Mouse (Mus musculus) liver, embryonic 16.5 days (tissue): ENCODE measurements around the gene Apbb1ip. TPM values are rescaled to one million over a fixed set of nuclear protein-coding genes. Genes with fewer than 3 reads are reported as not detected.
"Not testable (repeated sequence)": the region's sequence is repeated elsewhere in the genome, so short reads cannot be mapped to it uniquely, and the experiment has no call there.

Experiments
- ATAC-seq: fragments of 200-750 bp; cut with Nextera tagmentation; 2 replicates; pipeline ENCODE4 v1.8.0; 2017; ENCODE audit warnings: low read depth, mild to moderate bottlenecking, moderate number of reproducible peaks, moderate library complexity
- H3K27ac ChIP-seq: fragments of 300-500 bp; sonication (generic); 2 replicates; pipeline ENCODE4 v1.5.1; 2014; ENCODE audit warnings: mild to moderate bottlenecking, low read length
- H3K27me3 ChIP-seq: fragments of 300-500 bp; sonication (generic); 2 replicates; pipeline ENCODE4 v1.6.1; 2014; ENCODE audit warnings: low read depth, low read length, mixed read lengths; ENCODE audit not compliant: control insufficient read depth, insufficient read depth
- H3K36me3 ChIP-seq: fragments of 300-500 bp; sonication (generic); 2 replicates; pipeline ENCODE4 v1.6.1; 2014; ENCODE audit warnings: mild to moderate bottlenecking; ENCODE audit not compliant: control insufficient read depth, insufficient read depth
- H3K4me1 ChIP-seq: fragments of 300-500 bp; sonication (generic); 2 replicates; pipeline ENCODE4 v1.6.1; 2014; ENCODE audit warnings: low read depth, low read length, mixed read lengths; ENCODE audit not compliant: control insufficient read depth
- H3K4me2 ChIP-seq: fragments of 300-500 bp; sonication (generic); 2 replicates; pipeline ENCODE4 v1.6.1; 2014; ENCODE audit warnings: low read depth, low read length, mixed read lengths
- H3K4me3 ChIP-seq: fragments of 300-500 bp; sonication (generic); 2 replicates; pipeline ENCODE4 v1.5.1; 2014; ENCODE audit warnings: low read depth, mild to moderate bottlenecking, low read length
- H3K9ac ChIP-seq: fragments of 300-500 bp; sonication (generic); 2 replicates; pipeline ENCODE4 v1.6.1; 2014; ENCODE audit warnings: low read depth, low read length
- H3K9me3 ChIP-seq: fragments of 300-500 bp; sonication (generic); replicated peaks from 2 replicates; pipeline ENCODE4 v1.6.1; 2016; ENCODE audit warnings: low read length; ENCODE audit not compliant: control insufficient read depth
- WGBS: fragments of 180-500 bp; shearing (Covaris S2); extraction: QIAGEN DNeasy Blood & Tissue Kit; methylation state at CpG from one replicate; pipeline ENCODE4 v1.1.7; 2014; ENCODE audit not compliant: insufficient replicate concordance; 5-methylcytosine and 5-hydroxymethylcytosine counted together
- polyA plus RNA-seq: library from polyadenylated mRNA; unstranded; fragments of >200 nt; fragmentation: Nextera tagmentation; extraction: Ambion mirVana; gene quantifications from 2 replicates; pipeline ENCODE4 v1.2.1, GENCODE M21; 2015

Gene Apbb1ip
- polyA plus RNA-seq, 1 experiment from 2014 or later, result 9.4 TPM

- no peaks in the 10 kb centered on the region for H3K27me3 ChIP-seq
- no peaks in the 10 kb centered on the region for H3K36me3 ChIP-seq
- H3K4me1 ChIP-seq, result no peaks in the 10 kb centered on the region
- no peak overlapping the region for H3K4me2 ChIP-seq
- no peaks in the 10 kb centered on the region for H3K9me3 ChIP-seq
- H3K27ac ChIP-seq, result no peak overlapping the region
- H3K4me3 ChIP-seq, result no peak overlapping the region
- H3K9ac ChIP-seq, result no peak overlapping the region
- 73% methylated on average over 10 of the region's 10 CpGs for WGBS
- no peak for ATAC-seq
Measured at GRCm38 (mm10) chr2:22874628-22875027, 100.7 kb downstream of the Apbb1ip start.

- Histone ChIP-seq H3K4me3 (no peak overlapping the region), H3K4me1 (no peaks in the 10 kb centered on the region), H3K27ac (no peak overlapping the region), H3K9me3 (no peaks in the 10 kb centered on the region), H3K27me3 (no peaks in the 10 kb centered on the region), H3K4me2 (no peak overlapping the region), H3K36me3 (no peaks in the 10 kb centered on the region), H3K9ac (no peak overlapping the region)
- no peak for ATAC-seq
- 75% methylated on average over 3 of the region's 3 CpGs for WGBS
Measured at GRCm38 (mm10) chr2:22876614-22877013, 102.7 kb downstream of the Apbb1ip start.

- Histone ChIP-seq H3K27ac (no peak overlapping the region), H3K27me3 (no peaks in the 10 kb centered on the region), H3K4me1 (no peaks in the 10 kb centered on the region), H3K4me3 (no peak overlapping the region), H3K4me2 (no peak overlapping the region), H3K9ac (no peak overlapping the region), H3K9me3 (no peaks in the 10 kb centered on the region), H3K36me3 (no peaks in the 10 kb centered on the region)
- WGBS, result 29% methylated on average over 1 of the region's 1 CpGs
- no peak for ATAC-seq
Measured at GRCm38 (mm10) chr2:22878781-22879180, 104.9 kb downstream of the Apbb1ip start.

- H3K36me3 ChIP-seq, H3K27ac ChIP-seq, H3K4me3 ChIP-seq, H3K4me2 ChIP-seq, H3K4me1 ChIP-seq, H3K9ac ChIP-seq, H3K27me3 ChIP-seq, ATAC-seq, H3K9me3 ChIP-seq: not testable (repeated sequence)
- WGBS, result 62% methylated on average over 3 of the region's 3 CpGs
Measured at GRCm38 (mm10) chr2:22880726-22881125, 106.8 kb downstream of the Apbb1ip start.

- peak overlapping the region; percentile 80 for H3K4me2 ChIP-seq
- WGBS, result 12% methylated on average over 9 of the region's 9 CpGs
- no peaks in the 10 kb centered on the region for H3K27me3 ChIP-seq
- H3K36me3 ChIP-seq, result no peaks in the 10 kb centered on the region
- no peak for ATAC-seq
- peaks cover 4% of the 10 kb centered on the region for H3K4me1 ChIP-seq
- peak overlapping the region; percentile 87 for H3K27ac ChIP-seq
- H3K9ac ChIP-seq, result peak overlapping the region; percentile 77
- H3K4me3 ChIP-seq, result peak overlapping the region; percentile 80
- no peaks in the 10 kb centered on the region for H3K9me3 ChIP-seq
Measured at GRCm38 (mm10) chr2:22894932-22895281, 121.0 kb downstream of the Apbb1ip start.

- H3K27me3 ChIP-seq, result no peaks in the 10 kb centered on the region
- H3K27ac ChIP-seq, result peak within 1 kb of the TSS; percentile 87
- under 1% methylated on average over 81 of the region's 81 CpGs for WGBS
- H3K9me3 ChIP-seq, result no peaks in the 10 kb centered on the region
- peak within 1 kb of the TSS; percentile 80 for H3K4me2 ChIP-seq
- H3K4me3 ChIP-seq, result peak within 1 kb of the TSS; percentile 80
- H3K36me3 ChIP-seq, result no peaks in the 10 kb centered on the region
- peaks cover 4% of the 10 kb centered on the region for H3K4me1 ChIP-seq
- H3K9ac ChIP-seq, result peak within 1 kb of the TSS; percentile 77
- peak; percentile 99 for ATAC-seq
Measured at GRCm38 (mm10) chr2:22895282-22896273, 121.7 kb downstream of the Apbb1ip start, which contains the start of gene Pdss1. TSS of gene Pdss1 (plus strand) at chr2:22895522.

GRCm38 (mm10) chr2:22903947-22904346 lies 130.1 kb downstream of the Apbb1ip start:
- 32% methylated on average over 3 of the region's 3 CpGs for WGBS
- peaks cover 3% of the 10 kb centered on the region; the same call in 1 of the 2 replicates for H3K4me1 ChIP-seq
- peak; percentile 43 for ATAC-seq
- H3K36me3 ChIP-seq, result peaks cover 3% of the 10 kb centered on the region
- no peaks in the 10 kb centered on the region for H3K9me3 ChIP-seq
- H3K27me3 ChIP-seq, result no peaks in the 10 kb centered on the region
- no peak overlapping the region for H3K4me3 ChIP-seq
- H3K4me2 ChIP-seq, result no peak overlapping the region
- no peak overlapping the region for H3K9ac ChIP-seq
- no peak overlapping the region for H3K27ac ChIP-seq

- Histone ChIP-seq H3K27me3 (no peaks in the 10 kb centered on the region), H3K9ac (no peak overlapping the region), H3K9me3 (no peaks in the 10 kb centered on the region), H3K4me3 (no peak overlapping the region), H3K36me3 (peaks cover 3% of the 10 kb centered on the region; the same call in 1 of the 2 replicates), H3K4me1 (no peaks in the 10 kb centered on the region), H3K27ac (no peak overlapping the region), H3K4me2 (no peak overlapping the region)
- no peak for ATAC-seq
- 82% methylated on average over 3 of the region's 3 CpGs for WGBS
Measured at GRCm38 (mm10) chr2:22914421-22914820, 140.5 kb downstream of the Apbb1ip start.

GRCm38 (mm10) chr2:22918651-22919050 lies 144.8 kb downstream of the Apbb1ip start:
- H3K9ac ChIP-seq, result no peak overlapping the region
- no peaks in the 10 kb centered on the region for H3K9me3 ChIP-seq
- no peak overlapping the region for H3K4me2 ChIP-seq
- H3K4me1 ChIP-seq, result no peaks in the 10 kb centered on the region
- H3K36me3 ChIP-seq, result peaks cover 3% of the 10 kb centered on the region; the same call in 1 of the 2 replicates
- WGBS, result 77% methylated on average over 2 of the region's 2 CpGs
- H3K27ac ChIP-seq, result no peak overlapping the region
- H3K27me3 ChIP-seq, result no peaks in the 10 kb centered on the region
- H3K4me3 ChIP-seq, result no peak overlapping the region
- ATAC-seq, result no peak
